Mouse (Mus musculus) heart, adult 9 months (tissue): ENCODE data around the gene Uqcc2.
A peak's percentile ranks its signal among the peaks of the same experiment; 100 is the strongest.

Experiments
- DNase-seq, 2 experiments: peaks; one replicate each; pipeline ENCODE4 v3.0.0; 2022; ENCODE audit warnings: low spot score in 2 of 2

The Uqcc2 gene

DNA sequence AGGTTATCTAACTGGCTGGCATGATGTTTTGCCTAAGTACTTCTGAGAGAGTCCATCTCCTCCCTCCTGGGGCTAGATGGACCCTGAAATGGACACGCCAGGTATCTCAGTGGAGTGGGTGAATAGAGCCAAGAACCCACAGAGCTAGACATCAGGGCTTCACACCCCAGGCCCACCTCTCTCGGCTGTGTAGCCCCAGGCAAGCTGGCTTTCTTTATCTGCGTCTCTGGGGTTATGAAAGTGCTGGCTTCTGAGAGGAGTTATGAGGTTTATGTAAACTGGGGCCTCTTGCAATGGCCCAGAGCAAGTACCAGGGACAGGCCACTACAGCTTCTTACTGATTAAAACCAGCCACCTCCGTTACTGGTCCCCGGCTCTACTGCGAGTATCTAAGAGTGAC lies 21.2 kb upstream of the Uqcc2 start:
- no peak for DNase-seq

DNA sequence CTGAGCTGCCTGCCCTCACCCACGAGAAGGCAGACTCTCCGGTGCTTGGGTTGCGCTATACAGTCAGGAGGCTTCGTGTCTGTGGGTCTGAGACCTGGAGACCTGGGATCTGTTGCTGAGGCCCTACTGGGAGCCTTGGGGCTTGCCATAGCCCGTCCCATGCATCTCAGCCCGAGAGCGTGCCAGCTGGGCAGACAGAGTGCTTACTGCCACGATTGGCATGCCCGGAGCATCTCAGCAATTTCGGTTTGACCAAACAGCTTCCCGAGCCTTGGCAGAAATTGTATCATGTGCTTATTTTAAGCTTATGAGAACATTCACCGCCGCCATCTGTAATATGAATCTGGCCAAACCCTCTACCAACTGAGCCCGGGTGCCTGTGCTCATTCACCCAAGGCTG lies 20.5 kb upstream of the Uqcc2 start:
- DNase-seq: peak; percentile 61 to 79

DNA sequence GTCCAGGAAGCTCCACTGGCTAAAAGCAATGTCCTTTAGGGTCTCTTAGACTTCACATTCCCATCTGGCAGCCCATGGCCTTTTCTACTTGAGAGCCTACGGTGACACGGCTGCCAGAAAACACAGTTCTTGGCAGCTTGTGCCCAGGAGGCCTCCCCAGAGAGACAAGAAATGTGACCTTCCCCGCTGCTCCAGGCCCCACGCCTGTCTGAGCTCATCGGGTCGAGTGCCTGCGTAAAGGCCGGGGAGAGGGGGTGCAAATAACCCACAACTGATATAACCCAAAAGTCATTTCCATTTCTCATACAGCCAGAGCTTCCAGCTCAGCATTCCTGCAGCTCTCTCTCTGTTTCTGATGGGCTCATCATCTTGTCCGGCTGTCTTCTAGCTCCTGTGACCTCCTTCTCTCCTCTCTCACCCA lies 20.1 kb upstream of the Uqcc2 start:
- peak; percentile 72 to 83 for DNase-seq

DNA sequence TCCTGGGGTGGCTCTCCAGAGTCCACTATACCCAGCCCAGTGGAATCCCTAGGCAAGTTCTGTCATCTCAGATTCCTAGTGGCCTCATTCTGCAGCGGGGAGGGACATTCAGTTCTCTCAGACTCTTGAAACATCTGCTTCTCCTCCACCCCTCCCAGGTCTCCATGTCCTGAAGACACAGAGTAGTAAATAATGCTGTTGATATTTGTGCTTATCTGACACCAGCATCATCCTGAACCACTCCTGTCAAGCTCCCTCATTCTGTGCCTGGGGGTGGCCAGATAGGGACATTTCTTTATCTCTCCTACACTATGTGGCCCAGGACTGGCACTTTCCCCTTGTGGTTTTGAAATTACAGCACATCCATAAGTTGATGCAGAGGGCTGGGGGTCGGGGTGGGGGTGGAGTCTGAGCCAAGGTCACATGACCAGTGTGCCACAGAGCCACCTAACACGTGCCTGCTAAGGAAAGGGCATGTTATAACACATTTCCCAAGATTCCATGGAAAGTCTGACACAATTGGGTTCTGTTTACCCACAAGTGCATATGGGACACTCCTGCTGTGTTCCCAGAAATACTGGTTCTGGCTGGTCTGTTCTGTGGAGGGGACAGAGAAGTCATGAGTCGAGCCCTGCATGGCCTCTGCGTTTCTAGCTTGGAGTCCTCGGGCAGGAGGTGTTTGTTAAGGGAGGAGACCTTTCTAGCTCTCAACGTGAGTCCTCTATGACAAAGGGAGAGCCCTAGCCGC lies 19.4 kb upstream of the Uqcc2 start:
- no peak for DNase-seq

DNA sequence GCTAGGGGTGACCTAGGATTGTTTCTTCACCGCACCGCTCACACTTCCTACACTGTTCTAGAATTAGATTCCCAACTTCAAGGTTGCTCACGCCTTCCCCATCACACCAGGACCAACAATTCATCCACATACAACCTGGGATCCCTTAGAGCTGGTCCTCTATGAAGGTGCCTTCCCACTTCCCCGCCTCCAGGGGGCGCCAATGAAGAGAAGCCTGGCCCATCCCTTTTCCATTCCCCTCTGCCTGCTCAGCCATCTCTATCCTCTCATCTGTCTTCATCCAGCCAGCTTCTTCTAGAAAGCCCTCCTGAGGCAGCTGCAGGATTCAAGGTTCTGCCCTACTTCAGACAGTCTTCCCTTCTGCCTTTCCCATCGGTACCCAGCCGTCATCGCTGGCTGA lies 17.7 kb upstream of the Uqcc2 start:
- DNase-seq: no peak

DNA sequence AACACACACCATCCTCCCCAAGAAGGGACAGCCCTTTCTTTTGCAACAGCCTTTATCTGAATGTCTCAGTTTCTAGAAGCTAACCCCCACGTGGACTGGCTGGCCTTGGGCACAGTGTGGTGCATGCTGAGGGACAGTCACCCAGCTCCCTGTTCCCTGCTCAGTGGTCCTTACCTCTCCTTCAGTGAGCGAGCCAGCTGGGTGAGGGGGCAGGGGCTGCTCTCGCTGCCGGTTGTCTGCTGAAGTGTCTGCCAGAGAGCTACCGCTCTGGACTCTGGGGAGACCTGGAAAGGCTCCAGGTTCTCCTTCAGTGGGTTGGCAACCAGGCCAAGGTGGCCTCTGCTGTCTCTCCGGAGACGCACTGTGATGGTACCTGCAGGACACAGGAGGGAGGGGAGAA lies 17.2 kb upstream of the Uqcc2 start:
- no peak for DNase-seq

DNA sequence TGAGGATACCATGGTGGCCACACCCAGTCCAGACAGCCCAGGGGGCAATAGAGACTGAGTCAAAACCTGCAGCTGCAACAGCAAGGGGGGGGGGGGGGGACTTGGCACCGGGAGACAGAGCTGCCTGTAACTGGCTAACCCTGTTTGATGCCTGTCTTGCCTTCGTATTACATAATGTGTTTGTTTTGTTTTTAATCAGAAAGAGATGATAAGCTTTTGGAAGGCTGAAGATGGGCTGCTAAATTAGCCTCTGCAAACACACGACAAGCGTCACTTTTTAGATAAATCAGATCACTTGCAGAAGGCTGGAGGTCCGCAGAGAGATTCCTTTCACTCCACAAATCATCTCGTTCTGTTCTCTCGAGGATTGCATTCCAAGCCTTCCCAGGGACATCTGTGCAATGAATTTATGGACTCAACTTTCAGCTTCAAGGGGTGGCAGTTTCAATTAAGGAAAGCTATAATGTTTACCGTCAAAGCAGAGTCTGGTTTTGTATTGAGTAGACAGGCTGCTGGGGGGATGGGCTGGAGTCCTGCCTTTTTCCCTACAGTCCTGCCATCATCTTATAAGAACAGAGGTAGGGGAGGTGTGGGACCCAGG lies 12.7 kb upstream of the Uqcc2 start:
- no peak for DNase-seq

DNA sequence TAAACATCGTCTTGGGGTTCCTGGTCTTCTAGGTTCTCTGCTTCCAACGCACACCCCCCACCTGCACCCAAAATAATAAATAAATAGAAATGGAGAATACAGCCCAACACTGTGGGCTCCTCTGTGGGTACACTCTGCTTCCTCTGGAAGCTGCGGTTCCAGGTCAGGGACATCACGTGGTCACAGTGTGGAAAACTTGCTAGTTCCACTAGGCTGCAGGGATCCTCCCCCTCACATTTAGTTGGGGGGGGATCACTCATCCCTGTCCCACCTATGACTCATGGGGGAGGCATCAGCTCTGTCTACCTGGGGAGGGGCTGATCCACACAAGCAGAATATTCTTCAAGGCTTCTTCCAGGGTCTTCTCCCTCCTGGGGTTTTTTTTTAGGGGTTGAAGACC lies 10.4 kb upstream of the Uqcc2 start:
- no peak for DNase-seq

DNA sequence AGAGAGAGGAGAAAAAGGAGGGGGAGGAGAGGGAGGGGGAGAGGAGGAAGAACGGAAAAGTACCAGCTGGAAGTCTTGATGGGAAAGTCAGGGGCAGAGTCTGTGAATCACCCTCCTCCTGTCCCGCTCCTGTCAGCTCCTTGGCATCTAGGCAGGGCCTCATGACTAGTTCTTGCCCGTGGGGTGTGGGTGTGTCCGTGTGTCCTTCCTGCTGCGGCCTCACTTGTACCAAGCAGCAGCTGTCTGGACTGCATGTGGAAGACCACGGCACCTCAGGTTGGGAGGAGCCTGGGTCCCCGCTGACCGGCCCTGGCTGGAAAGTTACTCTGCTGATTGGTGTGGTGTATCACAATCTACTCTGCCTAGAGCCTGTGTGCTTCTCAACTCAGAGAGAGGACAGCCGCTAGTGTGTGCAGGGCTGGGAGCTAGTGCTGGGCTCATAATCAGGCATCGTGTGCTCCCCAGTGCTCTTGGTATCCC lies 8.3 kb upstream of the Uqcc2 start:
- DNase-seq: peak; percentile 49 to 55

DNA sequence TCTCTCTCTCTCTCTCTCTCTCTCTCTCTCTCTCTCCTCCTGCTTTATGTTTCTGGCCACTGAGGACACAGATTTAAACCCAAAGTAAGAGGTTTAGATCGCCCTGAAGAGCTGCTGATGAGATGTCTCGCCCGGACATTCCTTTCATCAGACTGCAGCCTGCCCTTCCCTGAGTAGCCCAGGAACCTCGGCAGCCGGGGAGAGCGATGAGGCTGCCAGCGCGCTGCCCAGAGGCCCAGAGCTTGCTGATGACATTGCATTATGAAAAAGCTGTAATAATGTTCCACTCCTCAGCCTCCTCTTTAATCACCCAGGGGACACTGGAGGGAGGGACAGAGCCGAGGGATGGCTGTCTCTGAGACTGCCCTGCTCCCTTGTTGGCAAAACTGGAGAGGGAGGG lies 6.5 kb upstream of the Uqcc2 start:
- DNase-seq: no peak

DNA sequence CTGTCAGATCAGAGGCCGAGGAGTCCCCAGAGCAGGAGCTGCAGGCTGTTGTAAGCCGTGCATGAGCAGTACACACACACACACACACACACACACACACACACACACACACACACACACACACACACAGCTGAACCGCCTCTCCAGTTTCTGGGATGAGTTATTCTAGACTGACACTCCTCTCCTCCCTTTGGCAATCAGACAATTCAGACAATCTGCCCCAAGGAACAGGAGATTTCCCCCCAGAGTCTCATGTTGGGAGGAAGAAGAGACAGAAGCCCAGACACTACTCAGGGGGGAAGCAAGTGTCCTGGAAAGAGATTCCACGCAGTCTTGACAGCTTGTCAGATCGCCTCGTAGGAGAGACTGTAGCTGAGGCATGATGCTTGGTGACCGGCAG lies 5.6 kb upstream of the Uqcc2 start:
- no peak for DNase-seq

DNA sequence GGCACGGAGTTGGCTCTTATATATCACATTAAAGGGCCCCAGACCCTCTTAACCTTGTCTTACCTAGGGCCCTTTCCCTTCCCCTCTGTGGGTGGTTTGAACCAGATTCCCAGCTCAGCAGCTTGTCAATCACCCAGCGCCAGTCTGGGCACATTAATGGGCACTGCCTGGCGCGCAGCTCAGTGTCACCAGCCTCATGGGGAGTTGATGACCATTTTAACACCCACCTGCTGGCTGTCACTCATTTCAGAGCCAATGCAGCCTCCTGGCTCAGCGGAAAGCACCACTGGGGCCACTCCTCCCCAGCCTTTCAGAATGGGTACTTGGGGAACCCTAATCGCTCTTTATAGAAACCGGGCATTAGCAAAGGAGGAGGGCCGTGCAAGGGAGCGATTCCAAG lies 4.7 kb upstream of the Uqcc2 start:
- no peak for DNase-seq

DNA sequence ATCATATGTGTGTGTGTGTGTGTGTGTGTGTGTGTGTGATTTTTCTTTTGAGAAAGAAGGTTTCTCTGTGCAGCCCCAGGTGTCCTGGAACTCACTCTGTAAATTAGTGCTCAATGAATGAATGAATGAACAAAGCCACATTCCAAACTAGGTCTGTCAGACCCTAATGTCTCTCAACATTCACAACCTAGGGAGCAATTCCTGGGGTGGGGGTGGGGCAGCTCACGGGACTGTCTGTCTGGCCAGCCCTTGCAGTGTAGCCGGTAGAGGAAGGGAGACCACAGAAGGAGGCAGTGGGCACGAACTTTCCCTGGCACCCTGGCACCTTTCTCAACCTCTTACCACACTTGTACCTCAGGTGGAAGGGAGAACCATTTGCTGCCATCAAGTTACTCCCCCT lies 999 bp upstream of the Uqcc2 start:
- DNase-seq: no peak

DNA sequence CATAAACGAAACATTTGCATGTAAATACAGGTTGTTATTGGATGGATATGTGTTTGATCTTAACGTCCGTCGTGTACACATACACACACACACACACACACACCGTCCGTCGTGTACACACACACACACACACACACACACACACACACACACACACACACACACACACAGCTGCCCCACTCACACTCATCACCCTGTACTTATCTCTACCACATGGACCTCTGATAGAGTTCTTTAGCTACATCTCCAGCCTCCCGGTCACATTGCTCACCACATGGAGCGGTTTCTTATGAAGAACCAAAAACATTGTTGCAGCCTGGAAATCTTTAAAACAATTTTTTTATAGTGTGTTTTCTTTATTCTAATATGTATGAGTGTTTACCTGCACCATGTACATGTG lies 471 bp upstream of the Uqcc2 start:
- no peak for DNase-seq

DNA sequence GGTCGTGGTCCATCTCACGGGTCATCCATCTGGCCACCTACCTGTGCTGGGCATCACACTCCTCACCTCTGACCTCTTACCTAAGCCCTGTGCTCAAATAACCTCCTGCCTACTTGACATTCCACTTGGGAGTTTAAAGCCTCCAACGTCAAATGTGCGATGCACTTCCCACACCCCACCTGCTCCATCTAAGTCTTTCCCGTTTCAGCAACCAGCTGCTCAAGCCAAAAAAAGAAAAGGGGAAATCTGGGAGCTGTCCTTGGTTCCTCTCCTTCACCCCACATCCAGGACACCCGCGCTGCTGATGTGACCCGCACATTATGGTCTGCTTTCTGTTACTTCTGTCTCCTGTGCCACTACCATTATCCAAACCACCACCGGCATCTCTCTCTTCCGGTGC lies 1.5 kb downstream of the Uqcc2 start:
- no peak for DNase-seq

DNA sequence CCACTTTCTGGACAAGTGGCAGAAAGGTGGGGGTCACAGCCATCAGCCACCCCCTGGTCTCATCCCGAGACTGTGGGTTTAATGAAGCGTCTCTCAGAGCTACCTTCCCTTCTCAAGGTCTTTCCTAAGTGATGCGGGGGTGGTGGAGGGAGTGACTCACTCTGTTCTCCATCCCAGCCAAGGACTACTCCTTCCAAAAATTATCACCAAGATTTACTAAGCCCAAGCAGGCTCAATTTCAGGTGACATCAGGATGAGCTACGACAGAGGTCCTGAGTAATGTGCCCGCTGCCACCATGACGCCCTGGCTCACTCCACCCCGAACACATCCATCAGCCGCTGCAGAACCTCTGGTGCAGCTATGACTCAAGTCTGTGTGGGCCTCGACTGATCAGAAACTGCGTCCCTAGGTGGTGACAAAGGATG lies 2.5 kb downstream of the Uqcc2 start:
- no peak for DNase-seq

DNA sequence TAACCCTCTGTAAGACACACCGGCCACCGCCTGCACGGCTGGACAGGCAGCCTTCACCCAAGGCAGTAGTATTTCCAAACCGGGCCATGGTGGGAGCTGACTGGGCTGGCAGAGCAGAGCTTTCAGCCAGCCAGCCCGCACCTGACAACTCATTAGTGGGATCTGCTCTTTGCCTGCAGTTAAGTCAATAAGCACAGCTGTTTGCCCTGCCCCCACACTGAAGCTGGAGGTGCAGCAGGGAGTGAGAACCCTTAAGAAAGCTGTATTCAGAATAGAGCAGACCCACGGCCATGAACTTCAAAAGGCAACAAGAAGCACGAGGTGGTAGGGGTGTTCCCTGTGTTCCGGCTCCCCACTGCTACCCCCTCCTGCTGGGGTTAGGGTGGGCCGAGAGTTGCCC lies 3.5 kb downstream of the Uqcc2 start:
- no peak for DNase-seq

DNA sequence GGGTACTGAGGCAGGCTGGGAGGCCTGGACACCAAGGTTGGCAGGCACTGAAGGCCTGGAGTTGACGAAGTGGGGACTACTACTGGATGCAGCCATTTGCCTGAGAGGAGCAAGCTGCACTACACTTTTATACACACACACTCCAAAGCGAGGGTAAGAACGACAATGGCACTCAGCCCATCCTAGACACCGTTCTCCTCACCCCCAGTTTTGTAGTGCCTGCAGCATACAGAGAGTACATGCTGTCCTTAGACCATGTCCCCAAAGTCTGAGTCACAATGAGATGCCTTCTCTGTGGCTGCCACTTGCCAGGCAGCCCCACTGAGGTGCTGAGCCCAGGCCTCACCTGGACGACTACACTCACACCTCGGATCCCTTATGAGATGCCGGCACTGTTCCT lies 3.9 kb downstream of the Uqcc2 start:
- DNase-seq: no peak

DNA sequence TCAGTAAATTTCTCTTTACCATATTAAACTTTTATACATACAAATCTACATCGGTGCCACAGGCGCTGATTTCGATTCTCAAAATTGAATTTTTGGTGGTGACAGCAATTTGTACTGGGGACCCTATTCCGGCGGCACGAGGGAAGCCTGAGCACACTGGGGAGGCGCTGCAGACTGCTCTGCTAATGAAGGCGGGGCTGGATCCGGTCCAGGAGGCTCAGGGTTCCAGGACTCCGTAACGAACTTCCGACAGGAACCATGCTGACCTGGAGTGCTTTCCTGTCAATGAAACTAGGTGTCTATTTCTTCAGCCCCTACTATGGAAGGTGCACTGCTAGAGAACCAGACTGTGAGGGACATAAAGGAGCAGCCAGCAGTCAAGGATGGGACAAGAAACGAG lies 4.4 kb downstream of the Uqcc2 start:
- no peak for DNase-seq

DNA sequence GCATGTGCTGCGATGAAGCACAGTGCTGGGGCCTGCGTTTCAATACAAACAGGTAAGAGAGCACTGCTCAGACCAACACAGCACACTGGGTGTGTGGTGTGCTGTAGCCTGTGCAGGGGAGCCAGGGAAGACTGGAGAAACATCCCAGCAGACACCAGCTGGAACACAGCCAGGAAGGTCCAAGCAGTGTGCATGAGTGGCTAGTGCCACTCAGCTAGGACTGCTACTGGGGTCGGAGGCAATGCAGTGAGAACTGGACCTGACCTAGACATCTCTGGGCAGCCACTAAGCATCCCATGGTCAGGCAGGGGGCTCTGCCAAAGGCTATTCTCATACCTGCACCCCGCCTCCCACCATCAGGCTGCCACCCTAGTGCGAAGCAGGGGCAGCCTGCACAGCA lies 5.5 kb downstream of the Uqcc2 start:
- DNase-seq: no peak

DNA sequence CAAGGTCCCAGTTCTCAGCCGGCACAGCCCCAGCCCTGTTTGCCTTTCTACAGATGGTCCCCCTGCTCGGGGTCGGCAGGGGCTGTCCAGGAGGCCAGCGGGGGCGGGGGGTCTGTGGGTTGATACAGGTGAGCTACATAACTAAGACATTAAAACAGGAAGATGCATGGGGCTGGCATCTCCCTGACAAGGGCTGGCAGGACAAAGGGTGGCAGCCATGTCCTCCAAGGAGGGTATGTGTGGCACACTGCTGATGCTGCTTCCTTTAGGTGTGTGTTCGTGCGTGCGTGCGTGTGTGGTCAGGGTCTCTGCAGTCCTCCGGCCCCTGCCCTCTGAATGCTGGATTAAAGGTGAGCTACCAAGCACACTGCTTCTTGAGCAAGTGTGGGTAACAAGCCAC lies 6.7 kb downstream of the Uqcc2 start:
- no peak for DNase-seq

DNA sequence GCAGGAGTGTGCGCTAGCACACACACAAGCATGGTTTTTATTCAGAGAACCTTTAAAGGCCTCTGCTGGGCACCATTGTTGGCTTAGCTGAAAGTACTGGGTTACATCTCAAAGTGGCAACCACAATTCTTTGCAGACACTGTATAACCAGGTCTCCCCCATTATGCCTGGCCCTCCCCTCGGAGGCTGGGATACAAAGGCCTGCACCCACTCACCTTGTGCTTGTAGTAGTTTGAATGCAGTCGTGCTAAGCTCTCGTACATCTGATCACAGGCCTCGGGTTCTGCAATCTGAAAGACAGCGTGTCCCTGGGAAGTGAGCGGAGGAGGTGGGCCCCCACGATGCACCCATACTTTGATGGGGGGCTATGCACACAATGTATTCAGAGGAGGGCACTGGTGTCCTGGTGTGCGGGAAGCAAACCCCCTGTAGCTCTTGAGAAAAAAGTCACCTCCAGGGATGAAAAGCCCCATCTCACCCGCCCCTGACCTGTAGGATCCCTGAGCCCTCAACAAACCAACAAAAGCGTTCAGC lies 8.0 kb downstream of the Uqcc2 start:
- DNase-seq: no peak

DNA sequence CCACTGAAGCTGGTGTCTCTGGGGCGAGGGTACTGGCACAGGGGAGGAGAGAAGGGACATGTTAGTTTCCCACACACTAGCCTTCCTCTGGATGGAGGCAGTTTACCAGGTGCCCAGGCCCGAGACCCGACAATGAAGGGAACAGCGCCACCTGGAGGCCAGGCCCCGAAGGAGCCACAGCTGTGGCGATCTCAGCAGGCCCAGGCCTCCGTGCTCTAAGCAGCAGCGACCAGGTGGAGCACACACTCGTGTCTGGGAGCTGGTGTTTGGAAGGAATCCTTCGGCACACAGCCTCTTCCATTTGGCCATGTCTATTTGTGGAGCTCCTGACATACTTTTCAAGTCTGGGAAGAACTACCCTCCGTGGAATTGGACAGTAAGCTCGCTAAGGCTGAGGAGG lies 8.5 kb downstream of the Uqcc2 start:
- DNase-seq: peak in 1 of 2 experiments; percentile 52
